Mouse (Mus musculus): ENCODE measurements around the gene Gm20388.

Gm20388 gene

DNA sequence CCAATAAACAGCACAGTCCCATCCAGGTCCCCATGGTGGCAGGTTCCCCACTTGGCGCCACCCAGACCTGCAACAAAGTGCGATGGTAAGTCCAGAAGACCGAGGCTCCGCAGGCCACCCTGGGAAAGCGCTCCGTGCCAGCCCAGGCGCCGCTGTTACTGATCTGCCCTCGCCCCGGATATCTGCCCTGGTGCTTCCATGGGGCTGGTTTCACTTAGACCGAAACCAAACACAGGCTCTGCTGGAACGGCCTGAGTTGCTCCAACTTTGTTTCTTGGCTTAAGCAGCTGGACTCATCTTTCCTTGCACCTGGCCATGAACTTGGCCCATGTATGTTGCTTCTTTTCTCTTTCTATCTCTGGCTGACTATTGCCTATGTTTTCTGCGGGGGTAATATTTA lies 2068.0 kb downstream of the Gm20388 start:
- in situ Hi-C loops (cut with MboI), result no loop called here

- in situ Hi-C loops (cut with MboI), result no loop called here
Measured at GRCm38 (mm10) chr8:121980792-121981519, 2070.3 kb downstream of the Gm20388 start.

DNA sequence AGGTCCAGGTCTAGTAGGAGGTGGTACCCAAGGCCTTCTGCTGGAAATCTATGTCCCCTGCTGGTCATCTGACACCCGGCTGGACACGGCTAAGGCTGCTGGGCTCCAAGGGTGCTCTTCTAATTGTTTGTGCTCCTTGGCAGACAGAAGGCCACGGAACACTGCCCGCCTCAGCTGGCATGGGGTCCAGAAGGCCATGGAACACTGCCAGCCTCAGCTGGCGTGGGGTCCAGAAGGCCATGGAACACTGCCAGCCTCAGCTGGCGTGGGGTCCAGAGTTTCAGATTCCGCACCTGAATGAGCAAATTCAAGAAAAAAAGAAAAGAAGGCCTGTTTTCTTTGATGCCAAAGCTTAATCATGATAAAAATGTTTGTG lies 2070.9 kb downstream of the Gm20388 start:
- in situ Hi-C loops (cut with MboI), result no loop called here

- in situ Hi-C loops (cut with MboI), result no loop called here
Measured at GRCm38 (mm10) chr8:121985673-121986072, 2075.0 kb downstream of the Gm20388 start.

- in situ Hi-C loops (cut with MboI), result no loop called here
Measured at GRCm38 (mm10) chr8:121987892-121988291, 2077.3 kb downstream of the Gm20388 start.

- in situ Hi-C loops (cut with MboI), result no loop called here
Measured at GRCm38 (mm10) chr8:121990506-121991255, 2080.0 kb downstream of the Gm20388 start.

GRCm38 (mm10) chr8:121991611-121992010 lies 2081.0 kb downstream of the Gm20388 start:
- in situ Hi-C loops (cut with MboI), result no loop called here

DNA sequence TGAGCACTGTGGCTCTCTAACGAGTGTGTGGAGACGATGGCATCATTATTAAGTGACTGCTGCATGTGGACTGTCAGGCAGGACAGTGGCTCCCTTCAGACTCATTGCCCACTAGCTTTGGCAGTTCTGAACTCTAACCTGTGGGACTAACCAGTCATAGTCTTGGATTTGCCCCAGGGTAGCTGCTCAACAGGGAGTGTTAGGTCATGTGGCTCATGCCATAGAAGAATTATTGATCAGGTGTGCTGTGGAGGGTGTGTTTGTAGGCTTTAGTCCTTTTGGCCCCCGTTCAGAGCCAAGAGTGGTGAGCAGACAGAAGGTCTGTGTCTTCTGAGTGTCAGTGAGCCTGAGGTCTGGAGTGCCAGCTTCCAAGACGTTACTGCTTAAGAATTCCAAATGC lies 2082.3 kb downstream of the Gm20388 start:
- in situ Hi-C loops (cut with MboI), result no loop called here

DNA sequence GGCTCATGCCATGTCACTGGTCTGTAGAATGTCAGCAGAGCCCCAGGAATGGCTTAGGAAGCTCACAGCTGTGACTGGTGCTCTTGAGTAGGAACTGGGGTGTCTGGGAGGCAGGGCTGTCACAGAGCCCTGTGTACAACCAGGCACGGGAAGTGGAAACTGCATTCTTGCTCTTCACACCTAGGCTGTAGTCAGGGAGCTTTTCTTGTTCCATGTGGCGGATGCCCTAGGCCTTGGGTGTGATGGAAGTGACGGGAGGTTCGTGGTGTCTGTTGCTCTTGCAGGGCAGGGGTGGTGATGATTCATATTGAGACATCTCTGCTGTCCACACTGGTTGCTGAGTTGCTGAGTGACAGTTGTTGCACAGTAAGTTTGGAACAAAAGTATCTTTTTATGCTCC lies 2084.5 kb downstream of the Gm20388 start:
- in situ Hi-C loops (cut with MboI), result no loop called here

- in situ Hi-C loops (cut with MboI), result no loop called here
Measured at GRCm38 (mm10) chr8:121995895-121996294, 2085.3 kb downstream of the Gm20388 start.

DNA sequence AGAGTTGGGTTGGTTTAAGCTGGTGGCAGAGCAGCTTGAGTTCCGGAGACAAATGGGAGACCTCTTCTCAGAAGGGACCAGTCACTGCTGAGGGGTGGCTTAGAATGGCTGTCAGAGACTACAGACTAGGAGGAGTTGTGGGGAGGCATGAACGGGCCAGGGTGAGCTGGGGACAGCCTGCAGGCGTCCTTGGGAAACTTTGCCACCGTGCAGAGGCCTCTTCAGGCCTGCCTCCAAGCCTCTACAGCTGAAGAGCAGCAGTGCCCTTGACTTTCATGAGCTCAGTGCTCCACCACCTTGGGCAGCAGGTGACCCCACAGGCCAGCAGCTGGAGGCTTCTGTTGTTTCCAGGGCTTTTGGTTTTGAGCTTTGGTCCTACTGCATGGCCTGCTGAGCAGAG lies 2088.0 kb downstream of the Gm20388 start:
- in situ Hi-C loops (cut with MboI), result no loop called here

- in situ Hi-C loops (cut with MboI), result no loop called here
Measured at GRCm38 (mm10) chr8:121999211-121999610, 2088.6 kb downstream of the Gm20388 start.

DNA sequence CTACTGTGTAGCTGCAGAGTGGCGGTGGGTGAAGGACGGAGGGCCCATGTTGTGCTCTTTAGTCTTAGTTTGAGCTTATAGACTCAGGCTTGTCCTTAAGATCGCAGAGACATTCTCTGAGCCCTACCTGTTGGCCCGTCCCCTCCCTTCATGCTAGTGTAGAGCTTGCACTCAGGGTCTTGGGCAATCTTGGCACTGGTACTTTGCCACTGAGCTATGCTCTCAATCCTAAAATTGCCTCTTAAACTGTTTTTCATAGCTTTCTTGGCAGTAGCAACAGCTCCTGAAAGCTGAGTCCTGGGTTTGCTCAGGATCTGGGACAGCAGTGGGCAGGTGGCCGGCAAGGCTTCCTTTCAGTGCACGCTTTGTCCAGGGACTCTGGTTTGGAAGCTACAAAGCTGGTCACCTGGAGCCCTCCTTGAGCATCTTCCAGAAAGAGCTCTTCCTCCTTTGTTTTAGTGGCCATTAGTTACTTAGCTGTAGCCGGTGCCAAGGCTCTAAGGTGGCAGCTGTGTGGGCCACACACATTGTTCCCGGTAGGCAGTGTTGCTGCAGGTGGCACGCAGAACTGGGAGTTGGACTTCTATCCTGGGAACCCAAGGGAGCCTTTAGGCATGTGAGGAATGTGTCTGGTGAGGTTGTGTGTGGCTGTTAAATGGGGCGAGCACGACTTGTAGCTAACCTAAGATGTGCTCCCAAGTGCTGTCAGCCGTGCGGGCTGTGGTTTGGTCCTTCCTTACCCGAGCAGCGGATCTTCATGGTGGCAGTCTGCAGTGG lies 2090.9 kb downstream of the Gm20388 start:
- in situ Hi-C loops (cut with MboI), result no loop called here

GRCm38 (mm10) chr8:122003646-122004045 lies 2093.0 kb downstream of the Gm20388 start:
- in situ Hi-C loops (cut with MboI), result no loop called here

DNA sequence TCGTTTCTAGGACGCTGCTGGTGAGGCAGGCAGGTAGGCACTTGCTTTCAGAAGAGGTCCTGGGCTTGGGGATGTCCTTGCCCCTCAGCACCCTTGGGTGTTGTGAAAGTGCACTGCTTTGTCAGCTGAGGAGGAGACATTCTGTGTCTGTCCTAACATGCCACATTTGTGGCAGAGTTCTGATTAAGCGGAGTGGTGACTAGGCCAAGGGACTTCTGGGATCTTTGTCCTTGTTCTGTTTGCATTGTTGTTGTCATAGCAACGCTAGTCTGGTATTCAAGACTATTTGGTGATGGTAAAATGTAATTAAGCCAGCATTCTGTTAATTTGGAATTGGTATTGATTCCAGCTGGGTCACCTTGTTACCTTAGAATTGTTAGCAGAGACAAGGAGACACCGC lies 2093.5 kb downstream of the Gm20388 start:
- in situ Hi-C loops (cut with MboI), result no loop called here

GRCm38 (mm10) chr8:122005422-122006204 lies 2095.0 kb downstream of the Gm20388 start:
- in situ Hi-C loops (cut with MboI), result no loop called here

GRCm38 (mm10) chr8:122006688-122007484 lies 2096.2 kb downstream of the Gm20388 start:
- in situ Hi-C loops (cut with MboI), result no loop called here

DNA sequence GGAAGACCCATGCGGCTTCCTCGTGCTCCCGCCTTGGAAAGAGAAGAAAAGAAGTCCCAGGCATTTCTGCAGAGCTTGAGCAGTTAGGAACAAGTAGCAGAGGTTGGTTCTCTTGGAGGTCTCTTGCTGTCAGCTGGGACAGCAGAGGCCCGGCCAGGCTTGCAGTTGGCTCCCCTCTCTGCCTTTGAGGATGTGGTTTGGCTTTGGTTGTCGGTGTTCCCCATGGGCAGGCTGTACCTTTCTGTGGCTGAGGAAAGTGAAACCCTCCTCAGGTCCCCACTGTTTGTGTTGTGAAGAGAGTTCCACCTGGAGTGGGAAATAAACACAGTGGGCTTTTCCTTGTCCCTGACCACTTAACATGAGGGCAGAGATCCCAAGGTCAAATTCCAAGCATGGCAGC lies 2097.8 kb downstream of the Gm20388 start:
- in situ Hi-C loops (cut with MboI), result no loop called here

DNA sequence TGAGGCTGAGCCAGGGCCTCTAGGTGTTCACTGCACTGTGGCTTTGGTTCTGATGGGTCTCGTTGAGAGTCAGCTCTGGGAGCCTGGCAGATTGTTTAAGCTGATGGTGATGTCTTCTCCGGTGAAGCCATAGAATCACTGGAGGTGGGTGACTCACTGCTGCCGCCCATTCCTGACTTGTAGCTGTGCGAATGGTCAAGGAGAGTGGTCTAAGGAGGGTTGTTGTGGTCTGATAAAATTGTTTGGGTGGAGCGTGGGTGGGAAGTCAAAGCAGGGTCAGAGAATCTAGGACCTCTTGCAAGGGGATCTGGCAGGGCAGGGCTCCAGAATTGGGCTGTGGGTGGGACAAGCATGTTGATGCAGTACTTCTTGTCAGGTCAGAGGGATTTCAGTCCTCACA lies 2100.0 kb downstream of the Gm20388 start:
- in situ Hi-C loops (cut with MboI), result no loop called here

DNA sequence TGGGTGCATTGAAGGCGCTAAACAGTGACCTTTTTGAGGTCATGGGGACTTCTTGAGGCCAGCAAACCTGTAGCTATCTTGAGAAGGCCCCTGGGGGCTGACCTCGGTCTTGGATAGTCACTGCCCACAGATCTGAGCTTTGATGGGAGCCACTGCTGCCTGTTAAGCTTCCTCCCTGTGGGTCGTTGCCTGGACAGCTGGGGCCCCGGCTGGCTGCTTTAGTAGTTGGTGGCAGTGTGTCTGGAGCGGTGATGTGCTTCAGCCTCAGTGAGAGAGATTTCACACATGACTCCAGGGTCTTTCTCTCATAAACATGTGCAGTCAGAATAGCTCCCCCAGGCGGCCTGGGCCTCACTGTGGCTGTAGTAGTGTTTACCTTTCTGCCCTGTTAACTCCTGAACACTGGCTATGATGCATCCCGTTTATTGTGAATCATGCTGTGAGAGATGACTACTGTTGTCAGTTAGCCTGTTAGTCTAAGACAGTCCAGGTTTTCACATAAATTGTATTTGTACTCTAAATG lies 2100.5 kb downstream of the Gm20388 start:
- in situ Hi-C loops (cut with MboI), result no loop called here

DNA sequence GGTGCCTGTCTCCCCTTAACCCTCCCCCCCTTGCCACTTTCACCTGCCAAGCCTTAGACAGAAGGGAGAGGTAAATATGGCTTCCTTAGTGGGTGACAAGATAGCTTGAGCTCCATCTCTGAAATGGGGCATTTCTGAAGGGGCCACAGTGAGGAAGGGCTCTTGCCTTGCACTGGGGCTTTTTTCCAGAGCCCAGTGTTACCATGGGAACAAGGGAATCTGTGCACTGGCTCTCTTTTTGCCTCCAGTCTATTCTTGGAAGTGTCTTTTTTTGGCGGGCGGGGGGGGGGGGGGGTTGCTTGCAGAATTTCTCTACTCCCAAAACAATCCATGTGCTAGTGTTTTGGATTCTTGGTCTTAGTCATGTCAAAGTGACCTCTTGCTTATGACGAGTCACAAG lies 2104.0 kb downstream of the Gm20388 start:
- in situ Hi-C loops (cut with MboI), result no loop called here
